Mouse (Mus musculus) thymus, postnatal 10 days (tissue): ENCODE data around the gene Dnmt3a.

Source experiments
- DNase-seq, 2 experiments: peaks; one replicate each; pipeline ENCODE4 v3.0.0; 2021; ENCODE audit warnings: low spot score in 2 of 2

The Dnmt3a gene

DNA sequence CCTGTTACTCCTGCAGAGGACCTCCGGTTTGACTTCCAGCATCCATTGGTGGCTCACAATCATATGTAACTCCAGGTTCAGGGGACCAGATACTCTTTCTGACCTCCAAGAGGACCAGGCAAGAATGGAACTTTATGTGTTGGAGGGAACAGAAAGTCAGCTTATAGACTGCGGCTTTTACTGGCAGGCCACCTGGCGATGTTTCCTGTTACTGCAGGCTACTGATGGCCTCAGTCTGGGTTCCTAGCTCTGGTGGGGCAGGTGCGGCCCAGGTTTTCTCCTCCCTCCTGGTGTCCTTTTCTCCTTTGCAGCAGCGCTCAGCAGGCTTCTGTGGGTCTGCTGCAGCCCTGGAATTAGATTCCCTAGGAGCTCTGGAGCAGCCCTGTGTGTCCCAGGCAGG, 46.7 kb downstream of the Dnmt3a start:
- peak; percentile 48 to 68 for DNase-seq

DNA sequence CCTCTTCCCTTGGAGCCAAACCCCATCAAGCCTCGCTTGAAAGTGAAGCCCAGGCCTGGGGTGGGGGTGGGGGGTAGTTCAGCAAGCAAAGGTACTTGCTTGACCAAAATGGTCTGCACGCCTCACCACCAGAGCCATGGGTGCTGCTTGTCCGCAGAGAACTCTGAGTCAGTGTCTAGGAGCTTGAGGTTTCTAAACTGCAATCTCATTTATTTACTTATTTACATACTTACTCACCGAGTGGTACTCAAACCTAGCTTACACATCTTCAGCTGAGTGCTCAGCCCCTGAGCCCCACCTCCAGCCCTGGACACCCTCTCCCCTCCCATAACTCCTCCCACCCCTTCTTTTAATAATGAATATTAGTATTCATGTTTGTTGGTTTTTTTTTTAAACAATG, 48.6 kb downstream of the Dnmt3a start:
- no peak for DNase-seq

DNA sequence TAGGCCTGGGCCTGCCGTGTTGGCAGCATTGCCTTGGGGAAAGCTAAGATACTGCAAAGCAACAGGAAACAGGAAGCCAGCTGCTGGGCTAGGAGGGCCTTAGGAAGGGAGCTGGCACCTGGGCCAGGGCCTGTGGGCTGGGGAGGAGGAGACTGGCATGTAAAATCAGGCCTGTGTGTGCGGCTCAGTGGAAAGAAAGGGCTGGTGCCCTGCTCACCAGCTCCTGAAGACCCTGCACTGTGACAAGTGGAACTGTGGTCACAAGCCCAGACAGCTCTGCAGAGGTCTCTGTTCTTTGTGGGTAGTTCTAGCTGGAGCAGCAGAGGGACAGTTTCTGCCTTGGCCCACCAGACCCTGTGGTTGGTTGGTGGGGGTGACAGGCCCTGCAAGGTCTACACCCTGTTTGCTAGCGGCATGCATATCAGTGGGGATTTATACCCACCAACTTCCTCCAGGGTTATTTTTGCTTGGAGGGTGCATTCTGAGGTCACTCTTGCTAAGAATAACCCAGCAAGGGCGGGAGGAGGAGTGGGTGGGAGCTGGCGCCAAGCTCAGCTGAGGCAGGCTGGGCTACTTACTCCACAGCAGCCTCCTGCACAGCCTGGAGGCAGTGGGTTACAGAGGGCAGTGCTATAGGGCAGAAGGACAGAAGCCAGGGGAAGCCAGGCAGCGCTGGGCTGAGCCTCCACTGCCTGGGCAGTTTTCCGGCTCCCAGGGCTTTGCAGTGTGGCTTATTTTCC, 50.1 kb downstream of the Dnmt3a start:
- DNase-seq, result peak; percentile 75 to 83

DNA sequence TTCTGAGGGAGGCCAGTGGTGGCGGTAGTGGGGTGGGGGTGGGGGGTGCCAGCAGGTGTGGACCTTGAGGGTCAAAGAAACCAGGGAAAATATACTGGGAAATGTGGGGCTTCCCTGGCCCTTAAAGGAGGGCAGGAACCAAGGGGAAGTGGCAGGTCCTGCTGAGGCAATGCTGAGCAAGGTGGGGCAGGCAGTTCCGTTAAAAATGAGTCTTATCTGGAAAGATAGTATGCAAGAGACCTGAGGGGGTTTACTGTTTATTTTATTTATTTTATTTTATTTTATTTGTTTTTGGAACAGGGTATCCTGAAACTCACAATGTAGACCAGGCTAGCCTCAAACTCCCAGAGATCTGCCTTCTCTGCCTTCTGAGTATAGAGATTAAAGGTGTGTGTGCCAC, 50.9 kb downstream of the Dnmt3a start:
- no peak for DNase-seq

DNA sequence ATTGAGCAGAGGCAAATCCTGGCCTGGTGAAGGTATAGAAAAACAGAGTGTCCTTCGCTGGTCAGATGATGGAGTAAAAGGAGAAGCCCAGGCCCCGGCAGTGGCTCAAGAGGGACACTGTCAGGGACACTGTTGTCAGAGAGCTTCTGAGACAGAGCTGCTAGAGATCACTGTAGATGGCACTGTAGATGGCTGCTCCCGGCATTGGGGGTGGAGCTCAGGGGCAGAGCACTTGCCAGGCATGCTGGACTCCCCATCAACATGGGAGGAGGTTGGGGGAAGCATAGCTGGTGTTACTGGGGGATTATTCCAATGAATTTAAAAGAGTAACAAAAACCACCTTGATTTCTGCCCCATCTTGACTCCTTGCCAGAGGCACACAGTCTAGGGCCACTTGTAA, 51.4 kb downstream of the Dnmt3a start:
- DNase-seq, result no peak

DNA sequence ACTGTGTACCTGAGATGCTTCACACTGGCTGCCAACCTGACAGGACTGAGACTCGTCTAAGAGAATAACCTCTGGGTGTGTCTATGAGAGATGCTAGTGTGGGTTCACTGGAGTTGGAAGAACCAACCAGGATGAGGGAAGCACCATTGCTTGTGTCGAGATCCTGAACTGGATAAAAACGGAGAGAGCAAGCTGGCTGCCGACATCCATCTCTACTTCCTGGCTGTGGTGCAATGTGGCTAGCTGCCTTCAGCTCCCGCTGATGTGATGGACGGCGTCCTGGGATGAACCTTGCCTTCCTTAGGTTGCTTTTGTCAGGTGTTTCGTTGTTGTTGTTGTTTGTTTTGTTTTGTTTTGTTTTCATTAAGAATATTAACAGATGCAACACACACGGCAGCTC, 52.0 kb downstream of the Dnmt3a start:
- no peak for DNase-seq

DNA sequence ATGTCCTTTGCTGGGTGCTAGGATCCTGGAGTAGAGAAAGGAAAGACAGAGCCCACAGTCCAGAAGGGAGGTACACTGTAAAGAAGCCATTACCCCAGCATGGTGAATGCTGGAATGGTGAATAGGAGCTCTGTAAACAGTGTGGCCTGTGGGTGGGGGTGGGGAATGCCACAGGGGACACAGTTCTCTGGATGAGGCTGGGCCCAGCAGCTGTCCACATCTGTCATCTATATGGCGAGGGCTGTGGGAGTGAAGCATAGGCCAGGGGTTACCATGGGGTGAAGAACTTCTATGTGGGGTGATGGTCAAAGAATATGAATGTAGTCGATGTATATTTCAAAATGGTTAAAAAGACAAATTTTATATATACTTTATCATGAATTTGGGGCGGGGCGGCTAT, 52.9 kb downstream of the Dnmt3a start:
- no peak for DNase-seq

DNA sequence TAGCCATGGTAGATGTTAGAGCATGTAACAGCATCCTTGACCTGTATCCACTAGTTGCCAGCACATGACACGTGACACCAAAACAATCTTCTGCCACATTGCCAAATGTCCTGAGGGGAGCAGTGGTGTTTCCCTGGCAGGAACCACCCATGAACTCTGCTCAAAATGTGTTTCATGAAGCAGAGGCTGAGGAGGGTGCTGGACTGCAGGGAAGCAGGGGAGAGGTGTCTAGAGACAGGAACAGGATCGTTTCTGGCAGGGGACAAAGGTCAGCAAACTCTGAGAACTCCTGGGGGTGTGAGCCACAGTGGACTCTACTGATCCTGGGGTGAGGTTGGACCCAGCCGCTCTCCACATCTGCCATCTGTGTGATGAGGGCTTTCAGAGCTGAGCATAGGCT, 53.7 kb downstream of the Dnmt3a start:
- no peak for DNase-seq

DNA sequence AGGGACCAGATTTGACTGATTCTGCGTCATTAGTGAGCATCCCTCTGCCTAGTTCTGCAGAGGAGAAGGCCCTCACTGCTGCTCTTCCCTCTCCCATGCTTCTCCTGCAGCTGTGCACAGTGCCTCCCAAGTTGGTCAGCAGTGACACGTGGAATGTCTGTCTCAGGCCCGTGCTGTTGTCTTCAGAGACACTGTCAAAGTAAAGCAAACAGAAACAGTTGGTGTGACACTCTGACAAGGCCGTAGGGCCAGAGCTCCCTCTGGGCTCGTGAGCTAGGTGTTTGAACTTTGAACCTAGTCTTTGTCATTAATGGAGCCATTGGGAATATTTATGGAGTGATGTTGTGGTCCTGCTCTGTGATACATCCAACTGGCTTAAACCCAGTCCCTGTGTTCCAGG, 54.2 kb downstream of the Dnmt3a start:
- no peak for DNase-seq

DNA sequence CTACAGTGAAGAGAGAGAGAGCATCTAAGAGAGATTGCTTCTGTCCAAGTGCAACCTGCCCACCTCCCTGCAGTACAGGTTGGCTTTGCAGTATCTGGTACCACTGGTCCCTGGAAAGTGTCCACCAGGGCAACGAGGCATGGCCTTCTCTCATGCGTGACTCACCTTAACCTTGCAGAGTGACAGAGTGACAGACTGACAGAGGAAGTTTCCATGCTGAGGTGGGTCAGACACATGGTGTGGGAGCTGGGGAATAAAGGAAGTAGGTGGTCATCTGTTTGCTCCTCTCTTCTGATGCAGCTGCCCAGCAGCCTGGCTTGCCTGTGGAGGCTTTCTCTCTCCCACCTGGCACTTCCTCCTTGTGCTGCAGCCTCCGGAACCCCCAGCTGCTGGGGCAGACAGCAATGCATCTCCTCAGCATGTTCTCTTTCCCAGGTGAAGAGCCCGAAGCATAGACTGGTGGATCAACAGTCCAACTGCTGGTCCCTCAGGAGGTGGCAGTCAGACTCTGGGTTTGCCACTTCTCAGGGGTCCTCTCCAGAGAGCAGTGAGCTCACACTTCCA, 55.9 kb downstream of the Dnmt3a start:
- DNase-seq, result peak in 1 of 2 experiments; percentile 31

DNA sequence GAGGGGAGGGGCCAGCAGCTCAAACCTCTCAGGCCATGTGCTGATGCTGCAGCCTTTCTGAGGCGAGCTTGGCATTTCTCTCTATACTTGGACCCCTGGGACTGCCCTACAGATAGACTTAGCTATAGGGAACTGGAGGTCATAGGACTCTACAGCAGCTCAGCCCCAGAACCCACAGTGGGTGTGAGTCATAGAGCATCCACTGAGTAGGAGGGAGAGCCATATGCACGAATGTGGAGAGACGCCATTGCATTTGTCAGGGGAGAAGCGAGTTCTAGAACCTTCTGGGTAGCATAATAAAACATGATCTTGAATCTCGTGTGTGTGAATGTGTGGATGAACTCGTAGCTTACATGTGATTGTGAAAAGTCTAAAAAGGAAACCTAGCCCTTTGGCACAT, 56.4 kb downstream of the Dnmt3a start:
- DNase-seq, result no peak

DNA sequence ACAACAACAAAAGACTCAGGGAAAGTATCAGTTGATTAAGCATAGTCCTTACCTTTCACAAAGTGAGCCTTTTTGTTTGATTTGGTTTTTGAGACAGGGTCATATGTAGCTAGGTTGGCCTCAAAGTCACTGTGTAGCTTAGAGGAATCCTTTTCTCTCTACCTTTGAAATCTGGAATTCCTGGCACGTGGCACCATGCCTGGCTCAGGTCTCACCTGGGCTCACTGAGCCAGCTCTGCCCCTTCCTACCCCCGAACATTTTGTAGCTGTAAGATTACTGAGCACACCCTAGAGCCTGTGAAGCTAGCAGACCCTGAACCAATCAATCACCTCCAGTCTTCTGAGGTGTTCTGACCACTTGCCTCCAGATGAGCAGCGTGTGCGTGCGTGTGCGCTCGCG, 58.4 kb downstream of the Dnmt3a start:
- no peak for DNase-seq

DNA sequence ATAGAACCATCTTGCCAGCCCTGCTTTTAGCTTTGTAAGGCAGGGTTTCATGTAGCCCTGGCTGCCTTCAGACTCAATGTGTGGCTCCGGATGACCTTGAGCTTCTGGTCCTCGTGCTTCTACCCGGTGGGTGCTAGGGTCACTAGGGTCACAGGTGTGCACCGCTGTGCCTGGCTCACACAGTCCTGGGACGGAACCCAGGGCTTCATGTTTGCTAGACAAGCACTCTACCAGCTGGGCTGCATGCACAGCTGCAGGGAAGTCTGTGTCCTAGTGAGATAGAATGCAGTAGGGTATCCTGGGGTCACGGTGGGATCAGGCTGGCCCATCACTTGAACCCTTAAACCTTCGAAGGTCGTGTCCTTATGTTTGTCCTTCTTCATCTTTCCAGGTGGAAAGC, 59.8 kb downstream of the Dnmt3a start:
- DNase-seq, result no peak

DNA sequence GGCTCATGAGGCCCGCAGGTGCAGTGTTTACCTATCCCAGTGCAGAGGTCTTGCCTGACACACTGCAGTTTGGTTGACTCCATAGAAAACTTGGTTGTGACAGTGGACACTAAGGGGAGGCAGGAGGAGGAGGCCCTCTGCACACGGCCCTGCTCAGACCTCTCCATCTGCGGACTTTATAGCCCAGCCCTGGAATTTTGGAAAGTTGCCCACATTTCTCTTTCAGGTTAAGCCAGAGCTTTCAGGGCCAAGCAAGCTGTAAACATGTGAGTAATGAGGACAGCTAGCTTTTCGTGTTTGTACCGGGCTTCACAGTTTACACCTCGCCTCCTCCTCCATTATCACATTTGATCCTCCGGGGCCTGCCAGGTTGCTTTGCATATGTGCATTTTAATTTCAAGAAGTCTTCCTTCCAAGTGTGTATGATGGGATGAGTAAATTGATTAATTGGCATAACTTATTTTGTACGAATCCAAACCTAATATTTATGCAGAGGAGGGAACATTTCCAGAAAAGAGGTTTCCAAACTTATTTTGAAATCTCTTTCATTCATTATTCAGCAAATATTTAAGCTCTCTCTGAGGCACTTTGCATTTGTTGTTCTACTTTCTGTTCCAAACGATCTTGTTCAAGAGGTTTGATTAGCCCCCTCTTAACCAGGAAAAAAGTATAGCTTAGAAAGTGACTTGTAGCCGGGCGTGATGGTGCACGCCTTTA, 61.0 kb downstream of the Dnmt3a start:
- DNase-seq, result no peak

DNA sequence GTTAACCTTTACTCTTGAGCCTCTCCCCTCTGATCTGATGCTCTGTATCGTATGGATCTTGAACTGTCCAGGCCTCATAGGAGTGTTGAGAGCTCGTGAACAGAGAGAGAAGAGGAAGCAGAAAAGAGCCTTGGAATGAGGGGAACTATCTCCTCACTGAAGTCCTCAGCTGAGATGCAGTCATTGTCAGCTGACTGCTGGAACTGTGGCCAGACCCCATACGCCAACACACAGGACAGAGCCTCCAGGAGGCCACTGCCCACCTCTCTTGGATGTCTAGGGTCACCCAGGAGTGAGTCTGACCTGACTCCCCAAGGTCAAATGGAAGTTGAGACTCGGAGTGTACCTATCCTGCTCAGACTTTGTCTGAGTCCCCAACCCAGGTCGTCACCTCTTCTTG, 62.3 kb downstream of the Dnmt3a start:
- DNase-seq, result no peak

DNA sequence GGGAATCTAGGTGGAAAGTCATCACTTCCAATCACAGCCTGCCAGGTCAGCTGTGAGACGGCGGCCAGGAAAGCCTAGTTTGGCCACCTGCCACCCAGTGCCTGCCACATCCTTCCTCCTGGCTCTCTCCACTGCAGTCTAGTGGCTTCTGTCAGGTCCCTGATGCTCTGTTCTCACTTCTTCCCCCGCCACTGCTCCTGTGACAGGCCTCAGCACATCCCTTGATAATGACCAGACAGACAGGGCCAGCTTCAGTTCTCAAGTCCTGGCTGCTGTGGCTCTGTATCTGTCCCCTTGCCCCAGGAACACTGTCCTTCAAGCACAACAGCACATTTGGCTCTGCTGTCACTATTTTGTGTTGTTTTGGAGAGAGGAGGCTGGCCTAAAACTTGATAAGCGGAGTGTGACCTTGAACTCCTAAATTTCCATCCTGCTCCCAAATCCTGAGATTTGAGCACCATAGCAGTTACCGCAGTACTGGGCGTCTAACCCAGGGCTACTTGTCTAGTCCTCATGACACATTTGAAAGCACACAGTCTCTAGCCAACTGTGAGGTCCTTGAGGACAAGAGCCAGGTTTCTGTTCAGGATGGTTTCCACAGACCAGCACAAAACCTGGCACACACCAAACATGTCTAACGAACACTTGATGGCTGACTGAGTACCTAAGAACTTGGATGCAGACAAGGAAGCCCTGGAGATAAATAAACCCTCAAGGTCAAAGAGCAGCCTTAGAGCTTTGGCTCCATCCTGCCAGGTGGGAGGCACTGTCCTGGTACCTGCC, 63.1 kb downstream of the Dnmt3a start:
- no peak for DNase-seq

DNA sequence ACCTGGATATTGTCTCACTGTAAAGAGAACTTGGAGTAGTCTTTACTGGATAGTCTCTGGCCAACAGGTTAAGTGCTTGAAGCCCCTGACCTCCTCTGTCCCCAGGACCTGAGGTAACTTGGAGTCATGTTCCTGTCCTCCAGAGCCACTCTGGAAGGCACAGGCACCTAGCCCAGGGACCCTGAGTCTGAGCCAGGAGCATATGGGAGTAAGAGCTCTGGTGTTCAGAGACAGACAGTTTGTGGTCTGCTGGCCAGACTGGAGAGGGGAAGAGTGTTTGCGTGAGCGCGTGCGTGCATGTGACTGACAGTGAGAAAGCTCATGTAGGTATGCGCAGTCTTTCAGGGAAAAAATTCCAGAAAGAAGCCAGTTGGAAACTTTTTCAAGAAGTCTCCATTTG, 64.2 kb downstream of the Dnmt3a start:
- no peak for DNase-seq

DNA sequence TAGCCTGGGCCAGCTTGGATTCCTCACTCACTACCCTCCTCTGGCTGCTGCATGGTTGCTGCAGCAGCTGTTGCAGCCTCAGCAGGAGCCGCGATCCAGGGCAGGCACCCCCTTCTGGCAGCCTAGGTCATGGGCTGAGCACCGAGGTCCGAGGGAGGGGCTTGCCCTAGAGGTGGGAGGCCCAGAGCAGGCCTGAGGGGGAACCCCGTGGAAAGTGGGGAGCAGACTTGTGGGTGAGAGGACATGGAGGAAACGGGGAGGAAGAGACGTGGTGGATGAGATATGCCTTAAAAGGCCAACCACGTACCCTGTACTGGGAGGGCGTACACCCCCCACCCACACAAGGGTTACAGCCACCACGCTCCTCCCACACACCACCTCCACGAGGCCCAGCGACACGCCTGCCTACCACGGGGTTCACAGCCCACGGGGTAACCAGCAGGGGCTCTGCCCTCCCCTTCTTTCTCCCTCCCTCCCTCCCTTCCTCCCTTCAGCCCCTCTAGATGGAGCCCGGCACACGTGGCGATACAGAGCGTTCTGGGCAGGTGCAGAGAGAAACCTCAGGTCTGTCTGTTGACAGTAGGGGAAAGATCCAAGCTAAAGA, 65.2 kb downstream of the Dnmt3a start:
- peak; percentile 82 to 85 for DNase-seq

DNA sequence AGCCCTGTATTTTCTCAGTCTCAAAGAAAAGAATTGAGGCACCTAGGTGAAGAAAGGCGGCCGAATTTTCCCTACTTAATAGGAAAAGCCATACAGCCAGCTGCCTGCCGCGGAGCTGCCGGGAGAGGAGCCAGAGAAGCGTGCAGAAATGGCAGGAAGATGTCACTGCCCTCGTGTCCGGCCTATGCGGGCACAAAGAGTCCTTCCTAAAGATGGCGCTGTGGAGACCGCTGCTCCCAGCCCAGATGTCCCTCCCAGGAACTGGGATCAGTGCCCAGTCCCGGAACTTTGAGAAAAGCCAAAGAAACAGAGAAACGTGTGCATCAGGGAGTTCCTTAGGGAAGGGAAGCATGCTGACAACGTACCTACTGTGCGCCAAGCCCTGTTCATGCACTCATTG, 65.8 kb downstream of the Dnmt3a start:
- peak; percentile 32 to 55 for DNase-seq

DNA sequence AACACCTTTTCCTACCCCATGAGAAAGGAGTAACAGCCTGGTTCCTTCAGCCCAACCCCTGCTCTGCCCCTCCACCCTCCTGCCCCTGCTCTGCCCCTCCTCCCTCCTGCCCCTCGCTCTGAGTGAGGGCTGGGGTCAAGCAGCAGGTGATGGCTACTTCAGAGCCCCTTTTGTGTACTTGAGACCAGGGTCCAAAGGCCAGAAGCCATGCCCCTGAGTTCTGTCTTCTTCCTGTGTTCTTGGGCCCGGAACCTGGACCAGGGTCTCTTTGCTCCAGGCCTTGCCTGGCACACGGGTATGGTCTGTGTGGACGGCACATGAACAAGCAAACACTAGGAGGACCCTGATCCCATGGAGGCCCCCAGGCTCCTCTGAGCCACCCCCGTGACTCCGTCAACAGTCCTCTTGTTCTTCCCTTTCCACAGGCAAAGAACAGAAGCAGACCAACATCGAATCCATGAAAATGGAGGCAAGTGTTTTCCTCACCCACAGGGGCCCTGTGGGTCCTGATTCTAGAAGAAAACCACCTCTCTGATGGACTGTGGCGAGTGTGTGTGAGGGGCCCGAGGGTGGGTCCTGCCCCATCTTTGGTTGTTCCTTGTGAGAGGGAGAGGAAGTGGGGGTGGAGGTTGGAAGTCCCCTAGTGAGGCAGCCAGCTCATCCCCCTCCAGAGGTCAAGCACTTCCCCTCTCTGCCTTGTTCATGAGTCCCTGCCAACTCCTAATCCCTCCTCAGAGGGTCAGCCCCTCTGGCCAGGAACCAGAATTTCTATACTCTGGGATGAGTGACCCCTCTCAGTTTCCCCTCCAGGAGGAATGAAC, 66.8 kb downstream of the Dnmt3a start:
- DNase-seq, result no peak

DNA sequence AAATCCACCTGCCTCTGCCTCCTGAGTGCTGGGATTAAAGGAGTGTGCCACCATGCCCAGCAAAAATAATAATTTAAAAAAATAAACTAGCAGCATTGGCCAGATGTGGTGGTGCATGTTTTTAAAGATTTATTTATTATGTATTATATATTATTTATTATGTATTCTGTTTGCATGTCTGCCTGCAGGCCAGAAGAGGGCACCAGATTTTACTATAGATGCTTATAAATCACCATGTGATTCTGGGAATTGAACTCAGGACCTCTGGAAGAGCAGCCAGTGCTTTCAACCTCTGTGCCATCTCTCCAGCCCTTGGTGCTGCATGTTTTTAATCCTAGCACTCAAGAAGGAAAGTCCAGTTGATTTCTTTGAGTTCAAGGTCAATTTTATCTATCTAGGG, 69.7 kb downstream of the Dnmt3a start:
- no peak for DNase-seq
